Mouse (Mus musculus): ENCODE data around the gene Dixdc1.
A peak's percentile ranks its signal among the peaks of the same experiment; 100 is the strongest.

Gene Dixdc1

GRCm38 (mm10) chr9:50745806-50746205 lies 6.5 kb upstream of the Dixdc1 start:
- peak; percentile 76 for DNase-seq (ENCODE audit: low spot score)

- DNase-seq (ENCODE audit: low spot score) = no peak
Observed at GRCm38 (mm10) chr9:50742744-50743143, 3.4 kb upstream of the Dixdc1 start.

- DNase-seq (ENCODE audit: low spot score) = no peak
Observed at GRCm38 (mm10) chr9:50742261-50742660, 2.9 kb upstream of the Dixdc1 start.

GRCm38 (mm10) chr9:50740867-50741784 lies 1.8 kb upstream of the Dixdc1 start:
- no peak for DNase-seq (ENCODE audit: low spot score)

DNA sequence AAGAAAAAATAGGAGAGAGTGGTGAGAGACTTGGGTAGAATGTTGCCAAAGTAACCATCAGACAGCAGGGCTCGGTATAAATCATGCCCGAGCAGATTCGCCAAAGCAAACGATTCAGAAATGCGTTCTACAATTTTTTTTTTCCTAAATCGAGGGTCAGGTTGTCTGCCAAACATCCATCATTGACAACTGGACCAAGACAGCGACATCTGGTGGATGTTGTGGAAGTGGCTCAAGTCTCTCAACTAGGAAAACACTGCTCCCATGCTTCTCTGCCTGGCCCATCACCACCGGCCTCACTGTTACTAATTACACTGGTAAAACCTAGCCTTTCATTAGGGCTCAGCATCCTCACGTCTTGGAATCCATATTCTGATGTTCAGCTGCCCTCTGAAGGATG lies 4.3 kb downstream of the Dixdc1 start:
- peak; percentile 71 for DNase-seq (ENCODE audit: low spot score)

DNA sequence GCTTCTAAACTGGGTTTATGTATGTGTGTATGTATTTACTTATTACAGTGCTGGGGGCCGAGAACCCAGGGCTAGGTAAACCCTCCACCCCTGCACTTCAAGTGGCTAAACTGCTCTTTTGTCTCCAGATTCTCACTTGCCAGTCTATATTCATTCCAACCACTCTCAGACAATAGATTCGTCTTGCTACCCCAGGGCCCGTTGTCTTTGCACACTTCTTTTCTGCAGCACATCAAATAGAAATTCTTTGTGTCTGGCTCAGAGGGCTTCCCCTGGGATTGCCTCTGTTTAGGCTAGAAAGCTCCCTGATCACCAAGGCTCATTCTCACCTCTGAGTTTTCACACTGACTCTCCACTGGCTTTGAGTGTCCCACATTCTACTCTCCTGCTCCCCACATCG lies 6.8 kb downstream of the Dixdc1 start:
- no peak for DNase-seq (ENCODE audit: low spot score)

GRCm38 (mm10) chr9:50729600-50729999 lies 9.7 kb downstream of the Dixdc1 start:
- DNase-seq (ENCODE audit: low spot score) = no peak

GRCm38 (mm10) chr9:50727925-50728651 lies 11.2 kb downstream of the Dixdc1 start:
- peak; percentile 36 for DNase-seq (ENCODE audit: low spot score)

- DNase-seq (ENCODE audit: low spot score) = no peak
Observed at GRCm38 (mm10) chr9:50727171-50727924, 12.0 kb downstream of the Dixdc1 start.

GRCm38 (mm10) chr9:50725921-50726590 lies 13.3 kb downstream of the Dixdc1 start:
- no peak for DNase-seq (ENCODE audit: low spot score)

DNA sequence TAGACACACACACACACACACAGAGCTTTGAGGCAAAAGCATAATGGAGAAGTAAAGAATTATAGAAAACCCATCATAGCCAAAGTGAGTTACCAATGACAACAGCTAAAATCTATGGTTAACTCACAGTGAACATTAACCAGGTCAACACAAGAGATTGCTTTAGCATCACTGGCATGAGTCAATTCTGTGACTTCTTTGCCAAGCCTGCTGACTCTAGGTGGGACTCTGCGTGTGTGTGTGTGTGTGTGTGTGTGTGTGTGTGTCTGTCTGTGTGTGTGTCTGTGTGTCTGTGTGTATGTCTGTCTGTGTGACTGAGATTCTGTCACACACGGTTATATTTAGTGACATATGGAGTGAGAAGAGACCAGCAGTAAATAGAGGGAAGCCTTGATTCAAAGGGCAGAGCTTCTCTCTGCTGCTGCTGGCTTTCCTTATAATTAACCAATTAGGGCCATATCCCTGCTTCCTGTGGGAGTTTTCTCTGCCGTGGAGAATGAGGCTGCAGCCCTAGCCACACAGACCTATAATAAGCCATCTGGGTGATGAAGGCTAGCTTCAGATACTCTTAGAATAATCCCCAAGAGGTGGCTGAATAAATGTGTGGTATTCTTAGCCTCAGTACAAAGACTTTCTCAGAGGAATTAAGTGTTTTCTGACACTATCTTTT lies 14.5 kb downstream of the Dixdc1 start:
- DNase-seq (ENCODE audit: low spot score) = no peak

DNA sequence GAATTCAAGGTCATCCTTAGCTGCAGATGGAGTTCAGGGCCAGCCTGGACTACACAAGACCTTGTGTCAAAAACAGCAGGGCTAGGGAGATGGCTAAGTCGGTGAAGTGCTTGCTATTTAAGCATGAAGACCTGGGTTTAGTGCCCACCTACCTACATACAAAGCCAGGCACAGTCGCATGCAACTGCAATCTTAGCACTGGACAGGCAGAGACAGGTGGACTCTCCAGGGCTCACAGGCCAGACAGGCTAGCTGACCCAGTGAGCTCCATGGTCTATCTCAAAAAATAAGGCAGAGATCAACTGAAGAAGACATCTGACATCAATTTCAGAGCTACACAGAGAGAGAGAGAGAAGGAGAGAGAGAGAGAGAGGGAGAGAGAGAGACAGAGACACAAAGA lies 15.2 kb downstream of the Dixdc1 start:
- DNase-seq (ENCODE audit: low spot score) = no peak

GRCm38 (mm10) chr9:50723406-50723805 lies 15.9 kb downstream of the Dixdc1 start:
- DNase-seq (ENCODE audit: low spot score) = peak; percentile 85

DNA sequence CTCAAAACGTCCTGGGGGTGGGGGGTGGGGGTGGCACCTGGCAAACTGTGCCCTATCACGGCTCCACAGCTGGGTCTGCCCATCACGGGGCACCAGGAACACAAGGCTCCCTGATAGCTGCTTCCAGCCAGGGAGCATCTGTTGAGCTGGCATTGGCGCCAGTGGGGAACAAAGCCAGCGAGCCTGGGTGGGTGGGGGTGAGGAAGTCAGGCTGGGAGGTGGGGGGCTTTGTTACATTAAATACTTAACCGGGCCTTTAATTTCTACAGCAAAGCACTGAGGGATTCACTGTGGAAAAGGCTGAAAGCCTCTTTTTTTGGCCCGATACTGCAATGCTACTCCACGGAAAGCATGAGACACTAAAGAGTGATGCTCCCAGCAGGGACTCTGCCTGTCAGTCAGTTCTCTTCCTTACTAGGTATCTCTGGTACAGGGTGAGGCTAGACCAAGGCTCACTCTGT lies 16.8 kb downstream of the Dixdc1 start:
- DNase-seq (ENCODE audit: low spot score) = no peak

- DNase-seq (ENCODE audit: low spot score) = no peak
Observed at GRCm38 (mm10) chr9:50721061-50721460, 18.3 kb downstream of the Dixdc1 start.

- DNase-seq (ENCODE audit: low spot score) = no peak
Observed at GRCm38 (mm10) chr9:50718878-50719277, 20.4 kb downstream of the Dixdc1 start.

DNA sequence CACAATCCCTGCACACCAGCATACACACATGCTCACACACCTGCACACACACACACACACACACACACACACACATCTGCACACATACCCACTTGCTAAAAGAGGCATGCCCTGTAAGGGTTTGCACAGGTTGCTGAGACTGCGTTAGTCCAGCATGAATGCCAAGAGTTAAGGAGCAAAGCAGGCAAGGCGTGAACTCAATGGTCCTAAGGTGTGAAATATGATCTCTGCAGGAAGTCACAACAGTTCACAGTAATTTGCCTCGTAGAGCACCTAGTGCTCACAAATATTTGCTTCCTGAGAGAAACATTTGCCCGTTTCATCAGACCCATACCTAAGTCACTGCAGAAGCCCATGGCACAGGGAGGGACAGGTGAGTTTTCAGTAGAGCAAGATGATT lies 25.1 kb downstream of the Dixdc1 start:
- peak; percentile 34 for DNase-seq (ENCODE audit: low spot score)

- DNase-seq (ENCODE audit: low spot score) = no peak
Observed at GRCm38 (mm10) chr9:50711337-50711736, 28.0 kb downstream of the Dixdc1 start.

- DNase-seq (ENCODE audit: low spot score) = no peak
Observed at GRCm38 (mm10) chr9:50709108-50709507, 30.2 kb downstream of the Dixdc1 start.

GRCm38 (mm10) chr9:50704907-50705306 lies 34.4 kb downstream of the Dixdc1 start:
- DNase-seq (ENCODE audit: low spot score) = no peak
